Mouse (Mus musculus): Measurements from ENCODE around the gene Gabpa.

GRCm38 (mm10) chr16:84881168-84881567 lies 46.4 kb downstream of the Gabpa start:
- TF ChIP-seq CTCF (IDR thresholded peaks at IDR 0.05; ENCODE audit: borderline replicate concordance, insufficient read depth, low read length) = no peak
- TF ChIP-seq POLR2A (IDR thresholded peaks at IDR 0.05; ENCODE audit: low read depth, low read length) = no peak
